Comparison of ENCODE assay signal across 9 mouse cellular contexts in genomic region chr17:80727341-80727951, GRCm38 (mm10). TPM values are rescaled to one million over a fixed set of nuclear protein-coding genes. Genes with fewer than 3 reads are reported as not detected.
DNase-seq lines count a peak whose midpoint lies in the region; ATAC-seq and TF ChIP-seq lines count a peak whose summit lies in the region.
"Had no signal": no experiment of that assay in that cellular context is flagged by ENCODE, and none has a peak within 500 bp of the region (broad histone marks: within the 10 kb centered on the region; RNA-seq: fewer than 3 reads in every experiment).

No protein-coding gene starts in this region.

- peak; percentile 48 for ATAC-seq in liver, embryonic 11.5 days (replicated peaks; ENCODE audit: low FRiP score)
- ATAC-seq in midbrain, postnatal 0 days (ENCODE audit: low FRiP score): peak; percentile 78

- H3K36me3 ChIP-seq in heart, adult 2 months (ENCODE audit: control insufficient read depth, insufficient read depth, low read length): peaks cover 11% of the 10 kb centered on the region
- no peaks in the 10 kb centered on the region for H3K36me3 ChIP-seq in liver, embryonic 11.5 days (ENCODE audit: control insufficient read depth, insufficient read depth, low read length)
- no peaks in the 10 kb centered on the region for H3K36me3 ChIP-seq in midbrain, postnatal 0 days (ENCODE audit: insufficient read depth, low read length)
- H3K36me3 ChIP-seq: G1E had no signal

- under 1% methylated on average over 54 of the region's 54 CpGs for WGBS in heart, adult 2 months
- under 1% methylated on average over 46 of the region's 54 CpGs for WGBS in liver, embryonic 11.5 days
- WGBS in midbrain, postnatal 0 days: under 1% methylated on average over 49 of the region's 54 CpGs

- peak overlapping the region; percentile 96 for H3K27ac ChIP-seq in layer of hippocampus, adult 2 months
- H3K27ac ChIP-seq in heart, adult 2 months: peak overlapping the region; percentile 98
- peak overlapping the region; percentile 86 for H3K27ac ChIP-seq in liver, embryonic 11.5 days (ENCODE audit: low read depth, low read length)
- H3K27ac ChIP-seq in midbrain, postnatal 0 days (ENCODE audit: low read depth, low read length): peak overlapping the region; percentile 84

- no peak for TF ChIP-seq EP300 in heart, adult 2 months (IDR thresholded peaks at IDR 0.05; ENCODE audit: insufficient read depth, low read depth, low read length)

- no peak for DNase-seq in layer of hippocampus, adult 2 months (ENCODE audit: low spot score in 2 of 2)
- DNase-seq in layer of hippocampus, adult 8-10 months (ENCODE audit: low spot score in 2 of 2): no peak
- DNase-seq in embryo, embryonic 10.5 days (ENCODE audit: low spot score): peak; percentile 70
- DNase-seq in heart, adult 2 months: peak; percentile 72 to 78
- peak; percentile 74 for DNase-seq in kidney, adult 18-20 months
- peak; percentile 73 for DNase-seq in liver, embryonic 11.5 days (ENCODE audit: low spot score)
- peak; percentile 50 for DNase-seq in midbrain, postnatal 0 days (ENCODE audit: low spot score)
- peak; percentile 22 to 74 for DNase-seq in spleen, postnatal 4 days (ENCODE audit: low spot score in 2 of 2)

- TF ChIP-seq POLR2A in heart, adult 2 months (IDR thresholded peaks at IDR 0.05; ENCODE audit: insufficient read depth, low read depth, low read length): no peak

- intact Hi-C loops in heart, adult 2 months (cut with DNase I): loop anchor here (5.0 kb wide), 4 partner anchors 100 to 355 kb away; partner anchors contain the start of gene Gm10190

- H3K79me2 ChIP-seq in heart, adult 2 months (replicated peaks; ENCODE audit: control insufficient read depth, insufficient read depth, low read length): no peaks in the 10 kb centered on the region; the same call in none of the 2 replicates

- no peak for TF ChIP-seq CTCF in layer of hippocampus, adult 2 months (conservative IDR thresholded peaks at IDR 0.05)
- TF ChIP-seq CTCF in heart, adult 2 months (IDR thresholded peaks at IDR 0.05): no peak
- no peak for TF ChIP-seq CTCF in midbrain, postnatal 0 days (IDR thresholded peaks at IDR 0.05)

- peak overlapping the region; percentile 94 for H3K9ac ChIP-seq in heart, adult 2 months (ENCODE audit: low read depth, low read length)
- peak overlapping the region; percentile 86 for H3K9ac ChIP-seq in liver, embryonic 11.5 days (ENCODE audit: low read depth, low read length)
- H3K9ac ChIP-seq in midbrain, postnatal 0 days (replicated peaks; ENCODE audit: low read length, poor library complexity, severe bottlenecking): peak overlapping the region; percentile 92

- peaks cover 16% of the 10 kb centered on the region for H3K4me1 ChIP-seq in heart, adult 2 months (ENCODE audit: control insufficient read depth, insufficient read depth, low read length)
- H3K4me1 ChIP-seq in liver, embryonic 11.5 days (replicated peaks; ENCODE audit: control insufficient read depth, insufficient read depth, low read length): peaks cover 8% of the 10 kb centered on the region
- peaks cover 6% of the 10 kb centered on the region for H3K4me1 ChIP-seq in midbrain, postnatal 0 days (ENCODE audit: insufficient read depth, low read length)

- H3K27me3 ChIP-seq in heart, adult 2 months (ENCODE audit: control insufficient read depth, insufficient read depth, low read length): no peaks in the 10 kb centered on the region
- no peaks in the 10 kb centered on the region for H3K27me3 ChIP-seq in liver, embryonic 11.5 days (replicated peaks; ENCODE audit: control insufficient read depth, insufficient read depth, low read length)
- H3K27me3 ChIP-seq in midbrain, postnatal 0 days (ENCODE audit: insufficient read depth, low read length): no peaks in the 10 kb centered on the region

- H3K4me2 ChIP-seq in liver, embryonic 11.5 days: peak overlapping the region; percentile 92
- peak overlapping the region; percentile 83 for H3K4me2 ChIP-seq in midbrain, postnatal 0 days (ENCODE audit: low read depth, low read length, poor library complexity, severe bottlenecking)

- no peaks in the 10 kb centered on the region for H3K9me3 ChIP-seq in liver, embryonic 11.5 days (ENCODE audit: control insufficient read depth, low read length)
- no peaks in the 10 kb centered on the region for H3K9me3 ChIP-seq in midbrain, postnatal 0 days (ENCODE audit: low read length)

- H3K4me3 ChIP-seq in layer of hippocampus, adult 2 months: peak overlapping the region; percentile 96
- H3K4me3 ChIP-seq in heart, adult 2 months: peak overlapping the region; percentile 95
- H3K4me3 ChIP-seq in liver, embryonic 11.5 days (ENCODE audit: low read depth, low read length): peak overlapping the region; percentile 88
- H3K4me3 ChIP-seq in midbrain, postnatal 0 days (ENCODE audit: low read depth, low read length): peak overlapping the region; percentile 83

RNA-seq across cellular contexts. Expression of gene Map4k3, which starts 0.8 kb away (rescaled TPM):
- 10 to 100 TPM; 92.9 to 94.1 TPM for total RNA-seq in layer of hippocampus, adult 2 months (2021)
- total RNA-seq in layer of hippocampus, adult 8-10 months (2022): 10 to 100 TPM; 78.0 to 94.1 (median 85.5) TPM
- 10 to 100 TPM; 24.4 to 24.7 TPM for total RNA-seq in heart, adult 2 months (2021)
- 12.8 and 20.3 TPM in 2 replicates for polyA plus RNA-seq in heart, adult 2 months (2012; rRNA removed)
- polyA plus RNA-seq in liver, embryonic 11.5 days (2014; fragmentation: Nextera tagmentation; extraction: Ambion mirVana): 9.9 TPM in 2 replicates
- total RNA-seq in midbrain, postnatal 0 days (2014; rRNA removed): 60.9 and 64.5 TPM in 2 replicates
- 16.9 and 17.3 TPM in 2 replicates for polyA plus RNA-seq in midbrain, postnatal 0 days (2015; fragmentation: Nextera tagmentation; extraction: Ambion mirVana)
- polyA plus RNA-seq: G1E had no signal

Comparison
In these comparisons a context has a peak if more than half of its experiments do, and no peak if none do; other contexts are left out.
1. DNase-seq: peak in embryo, embryonic 10.5 days (single experiment), heart, adult 2 months (2 of 2), kidney, adult 18-20 months (single experiment), liver, embryonic 11.5 days (single experiment), midbrain, postnatal 0 days (single experiment) and spleen, postnatal 4 days (2 of 2); none in layer of hippocampus, adult 2 months (0 of 2) and layer of hippocampus, adult 8-10 months (0 of 2).
2. Peak in every context shown above with its lines, with median percentiles within 50 percentile points of each other: H3K27ac ChIP-seq, H3K4me3 ChIP-seq and H3K9ac ChIP-seq.